Mouse (Mus musculus) activated CD4-positive, CD25-positive, alpha-beta regulatory T cell (primary cell): ENCODE data around the gene Arpc5. TPM values are rescaled to one million over a fixed set of nuclear protein-coding genes. Genes with fewer than 3 reads are reported as not detected.

ENCODE experiments used
- polyA plus RNA-seq, 2 experiments: library from polyadenylated mRNA; unstranded; fragments of 100-300 nt; shearing (Covaris generic); gene quantifications; one replicate each; pipeline ENCODE4 v1.2.1; 2017

The Arpc5 gene
- 100 to 1,000 TPM; 742 to 958 TPM for polyA plus RNA-seq

GRCm38 (mm10) chr1:152766032-152766772 is at the start of gene Arpc5, which contains the start of gene Rgl1:
TSS of gene Arpc5 (plus strand) at chr1:152766542.
TSS of gene Rgl1 (minus strand) at chr1:152766351.

DNA sequence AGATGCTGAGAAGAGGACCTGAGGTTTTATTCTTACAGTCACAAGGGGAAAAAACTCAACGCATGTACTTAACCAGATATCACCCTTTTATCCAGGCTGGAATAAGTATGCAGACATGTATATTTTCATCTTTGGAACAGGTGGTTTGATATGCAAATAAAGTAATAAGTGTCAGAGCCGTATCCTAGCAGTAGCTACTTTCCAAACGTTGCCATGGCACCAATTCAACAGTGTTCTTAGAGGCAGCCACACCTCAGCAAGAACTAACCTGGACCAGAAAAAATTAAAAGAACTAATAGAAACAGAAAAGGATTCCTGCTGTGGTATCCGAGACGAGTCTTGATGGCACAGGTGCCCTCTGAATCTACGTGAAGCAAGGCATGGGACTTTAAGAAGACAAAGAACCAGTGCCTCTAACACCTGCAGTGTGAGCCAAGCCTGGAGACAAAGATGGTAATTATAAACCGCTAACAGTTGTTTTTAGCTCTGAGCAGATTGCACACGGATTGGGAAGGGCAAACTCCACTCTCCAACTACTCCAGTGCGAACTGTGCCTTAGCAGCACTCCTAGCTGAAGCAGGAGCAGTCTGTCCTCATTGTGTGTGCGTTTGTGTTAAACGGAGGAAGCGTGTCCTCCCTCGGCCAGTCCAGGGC is 15.9 kb upstream of the Arpc5 start, which contains the start of gene Apobec4:
Apobec4 (plus strand) TSS at position 240 of the 654 bp plus-strand sequence.

DNA sequence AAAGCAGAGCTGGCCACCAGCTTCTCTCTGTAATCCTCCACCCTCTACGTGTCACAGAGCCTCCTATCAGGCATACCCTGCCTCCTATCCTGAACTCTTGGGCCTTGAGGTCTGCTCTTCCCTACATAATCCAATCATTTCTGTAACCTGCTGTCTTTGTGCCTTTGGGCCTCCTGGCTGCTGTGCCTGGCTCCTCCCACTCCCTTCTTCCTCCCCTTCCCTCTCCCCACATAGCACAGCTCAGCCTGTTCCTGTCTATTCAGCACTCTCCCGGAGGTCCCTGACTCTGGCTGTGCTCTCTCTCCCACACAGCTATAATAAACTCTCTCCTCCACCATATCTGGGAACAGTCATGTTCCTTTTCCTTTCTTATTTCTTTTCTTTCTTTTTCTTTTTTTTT is 33.6 kb downstream of the Arpc5 start, which contains the start of gene Ncf2:
Ncf2 (plus strand) TSS at position 298 of the 400 bp plus-strand sequence.

Other genes starting within 250 kb of the Arpc5 start
- not detected for gene Apobec4, start 16.0 kb upstream of the Arpc5 start, polyA plus RNA-seq
- gene Rgl1, start 191 bp upstream of the Arpc5 start, polyA plus RNA-seq = 1 to 10 TPM; 2.1 to 4.1 TPM
- gene Ncf2, start 33.7 kb downstream of the Arpc5 start, polyA plus RNA-seq = 1 to 10 TPM; 2.1 to 5.3 TPM
- gene Smg7, start 136.1 kb downstream of the Arpc5 start, polyA plus RNA-seq = 10 to 100 TPM; 35.0 to 37.5 TPM
- 1 to 10 TPM in 1 of 2 experiments, under 1 TPM in 1; 0.91 to 2.0 TPM for gene Nmnat2, start 188.5 kb downstream of the Arpc5 start, polyA plus RNA-seq